Mouse (Mus musculus): ENCODE measurements at regions not wholly inside any gene's neighbourhood (a gene's known extent, or its start where the extent isn't known, plus 50 kb on each side); places are given as distances from the start of the nearest gene placed in this dataset.

DNA sequence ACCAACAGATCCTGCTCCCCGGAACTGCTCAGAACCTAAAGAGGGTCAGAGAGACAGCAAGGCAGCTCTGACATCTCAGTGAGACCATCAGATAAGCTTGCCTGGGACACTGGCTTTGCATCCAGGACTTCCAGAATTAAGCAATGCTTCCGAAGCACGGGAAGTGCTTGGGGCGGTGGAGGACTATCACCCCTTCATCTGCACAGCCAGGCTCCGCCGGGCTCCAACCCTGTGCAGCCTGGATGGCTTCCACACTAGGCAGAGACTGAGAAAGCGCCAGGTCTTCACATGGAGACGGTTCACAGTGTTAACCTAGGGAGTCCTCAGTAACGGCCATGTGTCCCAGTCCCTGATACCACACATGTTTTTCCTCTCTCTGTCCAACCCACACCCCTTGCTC is 69.3 kb downstream of the Sox9 start:
- 57% methylated on average over 9 of the region's 9 CpGs for WGBS
- TF ChIP-seq POLR2A (IDR thresholded peaks at IDR 0.05; ENCODE audit: borderline replicate concordance, insufficient read depth, low read length) (no peak), CTCF (IDR thresholded peaks at IDR 0.05; ENCODE audit: borderline replicate concordance, insufficient read depth, low read depth, low read length) (no peak)
- H3K4me1 ChIP-seq (ENCODE audit: control insufficient read depth, insufficient read depth, low read length), result no peaks in the 10 kb centered on the region
- no peak overlapping the region for H3K27ac ChIP-seq (ENCODE audit: insufficient read depth, low read length)
- no peaks in the 10 kb centered on the region for H3K27me3 ChIP-seq (ENCODE audit: control insufficient read depth, insufficient read depth, low read length)
- no peak for DNase-seq
- no peak overlapping the region for H3K4me3 ChIP-seq (replicated peaks; ENCODE audit: insufficient read depth, low read depth, low read length)

DNA sequence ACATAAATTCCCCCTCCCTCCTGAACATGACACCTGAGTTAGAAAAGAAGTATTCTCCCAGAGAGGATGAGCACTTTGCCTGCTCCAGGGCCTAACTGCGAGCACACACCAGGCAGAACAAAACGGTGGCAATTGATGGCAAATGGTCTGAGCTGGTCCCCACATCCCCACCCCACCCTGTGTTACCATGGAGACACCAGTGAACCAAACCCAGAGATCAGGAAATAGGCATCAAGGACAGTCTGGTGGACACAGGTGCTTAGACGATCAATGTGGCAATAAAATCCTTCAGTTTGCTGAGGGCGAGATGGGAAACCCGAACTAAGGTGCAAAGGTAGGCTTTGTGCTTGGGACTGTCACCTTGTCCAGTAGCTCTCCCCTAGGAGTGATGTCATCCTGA is 74.0 kb downstream of the Sox9 start:
- Histone ChIP-seq H3K27ac (ENCODE audit: insufficient read depth, low read length) (no peak overlapping the region), H3K4me1 (ENCODE audit: control insufficient read depth, insufficient read depth, low read length) (no peaks in the 10 kb centered on the region), H3K27me3 (ENCODE audit: control insufficient read depth, insufficient read depth, low read length) (no peaks in the 10 kb centered on the region), H3K4me3 (replicated peaks; ENCODE audit: insufficient read depth, low read depth, low read length) (no peak overlapping the region)
- WGBS, result 56% methylated on average over 5 of the region's 5 CpGs
- TF ChIP-seq CTCF (IDR thresholded peaks at IDR 0.05; ENCODE audit: borderline replicate concordance, insufficient read depth, low read depth, low read length), result no peak
- no peak for TF ChIP-seq POLR2A (IDR thresholded peaks at IDR 0.05; ENCODE audit: borderline replicate concordance, insufficient read depth, low read length)
- no peak for DNase-seq

DNA sequence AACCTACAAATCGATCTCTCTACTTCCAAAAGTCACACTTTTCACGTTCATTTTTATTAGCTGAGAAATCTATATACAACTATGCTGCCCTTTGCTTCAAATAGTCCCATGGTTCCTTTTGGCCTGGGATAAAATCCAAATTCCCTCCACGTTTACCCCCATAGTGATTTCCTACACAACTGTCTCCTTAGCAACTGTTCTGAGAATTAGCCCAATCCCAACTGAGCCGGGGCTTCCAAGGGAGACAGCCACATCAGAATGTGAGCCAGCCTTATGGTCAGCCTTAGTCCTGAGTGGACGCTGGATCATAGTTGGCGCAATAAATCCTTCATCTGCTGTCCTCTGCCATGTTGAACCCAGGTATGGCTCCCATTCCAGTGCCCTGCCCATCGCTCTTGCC is 77.3 kb downstream of the Sox9 start:
- Histone ChIP-seq H3K4me3 (replicated peaks; ENCODE audit: insufficient read depth, low read depth, low read length) (no peak overlapping the region), H3K4me1 (ENCODE audit: control insufficient read depth, insufficient read depth, low read length) (no peaks in the 10 kb centered on the region), H3K27ac (ENCODE audit: insufficient read depth, low read length) (no peak overlapping the region), H3K27me3 (ENCODE audit: control insufficient read depth, insufficient read depth, low read length) (no peaks in the 10 kb centered on the region)
- TF ChIP-seq POLR2A (IDR thresholded peaks at IDR 0.05; ENCODE audit: borderline replicate concordance, insufficient read depth, low read length), result no peak
- no peak for TF ChIP-seq CTCF (IDR thresholded peaks at IDR 0.05; ENCODE audit: borderline replicate concordance, insufficient read depth, low read depth, low read length)
- 40% methylated on average over 7 of the region's 7 CpGs for WGBS
- no peak for DNase-seq

DNA sequence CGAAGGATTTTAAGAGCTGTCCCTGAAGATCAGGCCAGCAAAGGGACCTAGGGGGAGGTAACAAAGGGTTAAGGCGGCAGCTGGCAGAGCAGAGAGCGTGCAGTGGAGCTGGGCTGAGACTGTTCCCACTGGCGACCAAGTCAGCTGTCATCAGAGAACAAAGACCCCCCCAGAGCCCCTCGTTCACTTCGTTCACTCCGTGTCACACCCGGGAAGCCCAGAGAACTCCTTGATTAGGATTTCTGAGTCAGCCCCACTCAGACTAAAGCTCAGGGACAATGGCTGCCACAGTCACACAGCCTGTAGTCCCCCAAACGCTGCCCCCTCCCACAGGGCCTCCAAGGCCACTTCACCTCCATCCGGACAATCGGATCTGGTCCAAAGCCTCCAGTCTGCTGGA is 78.8 kb downstream of the Sox9 start:
- H3K4me3 ChIP-seq (replicated peaks; ENCODE audit: insufficient read depth, low read depth, low read length), result no peak overlapping the region
- H3K27ac ChIP-seq (ENCODE audit: insufficient read depth, low read length), result no peak overlapping the region
- 9% methylated on average over 11 of the region's 11 CpGs for WGBS
- no peaks in the 10 kb centered on the region for H3K27me3 ChIP-seq (ENCODE audit: control insufficient read depth, insufficient read depth, low read length)
- DNase-seq, result no peak
- H3K4me1 ChIP-seq (ENCODE audit: control insufficient read depth, insufficient read depth, low read length), result no peaks in the 10 kb centered on the region
- TF ChIP-seq CTCF (IDR thresholded peaks at IDR 0.05; ENCODE audit: borderline replicate concordance, insufficient read depth, low read depth, low read length) (no peak), POLR2A (IDR thresholded peaks at IDR 0.05; ENCODE audit: borderline replicate concordance, insufficient read depth, low read length) (no peak)

DNA sequence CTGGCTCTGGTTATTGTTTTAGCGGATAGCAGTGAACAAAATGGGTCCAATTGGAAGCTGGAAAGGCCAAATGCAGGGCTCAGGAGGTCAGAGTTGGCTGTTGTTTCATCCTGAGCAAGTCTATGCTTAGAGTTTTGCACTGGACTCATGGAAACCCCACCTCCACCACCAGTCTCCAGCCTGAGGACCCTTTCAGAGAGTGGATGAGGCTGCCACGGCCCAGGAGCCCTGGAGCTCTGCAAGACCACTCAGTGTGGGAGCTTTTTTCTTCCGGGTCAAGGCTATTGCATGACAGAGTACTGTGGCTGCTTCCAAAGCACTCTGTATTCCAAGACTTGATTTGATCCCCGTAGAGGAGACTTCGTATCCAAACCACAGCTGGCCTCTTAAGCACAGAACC is 79.2 kb downstream of the Sox9 start:
- 37% methylated on average over 5 of the region's 5 CpGs for WGBS
- Histone ChIP-seq H3K27ac (ENCODE audit: insufficient read depth, low read length) (no peak overlapping the region), H3K27me3 (ENCODE audit: control insufficient read depth, insufficient read depth, low read length) (no peaks in the 10 kb centered on the region), H3K4me3 (replicated peaks; ENCODE audit: insufficient read depth, low read depth, low read length) (no peak overlapping the region), H3K4me1 (ENCODE audit: control insufficient read depth, insufficient read depth, low read length) (no peaks in the 10 kb centered on the region)
- DNase-seq, result no peak
- no peak for TF ChIP-seq CTCF (IDR thresholded peaks at IDR 0.05; ENCODE audit: borderline replicate concordance, insufficient read depth, low read depth, low read length)
- no peak for TF ChIP-seq POLR2A (IDR thresholded peaks at IDR 0.05; ENCODE audit: borderline replicate concordance, insufficient read depth, low read length)

DNA sequence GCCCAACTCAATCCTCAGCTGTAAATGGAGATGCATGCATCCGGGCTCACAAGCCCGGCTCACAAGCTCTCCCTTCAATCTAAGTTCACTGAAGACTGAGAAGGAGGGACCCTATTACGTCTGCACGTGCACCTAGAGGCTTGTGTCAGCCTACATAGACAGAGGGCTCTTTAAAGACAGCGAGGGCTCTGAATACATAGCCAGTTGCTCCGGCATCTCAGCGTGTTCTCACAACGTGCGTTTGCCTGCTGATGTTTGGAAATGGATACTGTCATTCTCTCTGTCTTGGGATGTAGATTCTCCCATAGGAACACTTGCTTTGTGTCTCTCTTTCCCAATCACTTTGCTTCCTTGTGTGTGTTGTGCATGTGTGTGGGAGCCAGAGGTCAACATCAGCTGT is 83.8 kb downstream of the Sox9 start:
- H3K27ac ChIP-seq (ENCODE audit: insufficient read depth, low read length), result no peak overlapping the region

DNA sequence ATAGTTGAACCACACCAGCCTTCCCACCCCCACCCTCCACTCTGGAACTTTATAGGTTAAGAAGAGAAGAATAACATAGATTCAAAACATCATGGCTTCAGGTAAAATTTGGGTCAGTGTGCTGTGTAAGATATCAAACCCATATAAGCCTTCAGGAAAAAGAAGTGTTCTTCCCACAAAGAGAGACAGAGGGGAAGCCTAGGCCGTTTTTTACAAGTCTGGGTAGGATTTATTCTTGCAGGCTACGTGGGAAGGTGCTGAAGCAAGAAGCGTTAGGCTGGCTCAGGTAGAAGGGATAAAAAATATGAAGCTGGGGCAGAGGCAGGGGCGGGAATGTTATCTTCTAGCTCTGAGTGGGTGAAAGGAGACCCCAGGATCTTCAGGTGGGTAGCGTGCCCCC is 87.5 kb downstream of the Sox9 start:
- Histone ChIP-seq H3K4me1 (ENCODE audit: control insufficient read depth, insufficient read depth, low read length) (no peaks in the 10 kb centered on the region), H3K4me3 (replicated peaks; ENCODE audit: insufficient read depth, low read depth, low read length) (no peak overlapping the region), H3K27me3 (ENCODE audit: control insufficient read depth, insufficient read depth, low read length) (no peaks in the 10 kb centered on the region), H3K27ac (ENCODE audit: insufficient read depth, low read length) (no peak overlapping the region)
- WGBS, result 49% methylated on average over 5 of the region's 5 CpGs
- no peak for DNase-seq
- TF ChIP-seq CTCF (IDR thresholded peaks at IDR 0.05; ENCODE audit: borderline replicate concordance, insufficient read depth, low read depth, low read length) (no peak), POLR2A (IDR thresholded peaks at IDR 0.05; ENCODE audit: borderline replicate concordance, insufficient read depth, low read length) (no peak)

More for the DNA sequence above, 83.8 kb downstream of the Sox9 start:
- TF ChIP-seq CTCF (IDR thresholded peaks at IDR 0.05; ENCODE audit: borderline replicate concordance, insufficient read depth, low read depth, low read length) (no peak), POLR2A (IDR thresholded peaks at IDR 0.05; ENCODE audit: borderline replicate concordance, insufficient read depth, low read length) (no peak)
- 85% methylated on average over 9 of the region's 9 CpGs for WGBS
- no peaks in the 10 kb centered on the region for H3K4me1 ChIP-seq (ENCODE audit: control insufficient read depth, insufficient read depth, low read length)
- no peak for DNase-seq
- H3K4me3 ChIP-seq (replicated peaks; ENCODE audit: insufficient read depth, low read depth, low read length), result no peak overlapping the region
- H3K27me3 ChIP-seq (ENCODE audit: control insufficient read depth, insufficient read depth, low read length), result no peaks in the 10 kb centered on the region

DNA sequence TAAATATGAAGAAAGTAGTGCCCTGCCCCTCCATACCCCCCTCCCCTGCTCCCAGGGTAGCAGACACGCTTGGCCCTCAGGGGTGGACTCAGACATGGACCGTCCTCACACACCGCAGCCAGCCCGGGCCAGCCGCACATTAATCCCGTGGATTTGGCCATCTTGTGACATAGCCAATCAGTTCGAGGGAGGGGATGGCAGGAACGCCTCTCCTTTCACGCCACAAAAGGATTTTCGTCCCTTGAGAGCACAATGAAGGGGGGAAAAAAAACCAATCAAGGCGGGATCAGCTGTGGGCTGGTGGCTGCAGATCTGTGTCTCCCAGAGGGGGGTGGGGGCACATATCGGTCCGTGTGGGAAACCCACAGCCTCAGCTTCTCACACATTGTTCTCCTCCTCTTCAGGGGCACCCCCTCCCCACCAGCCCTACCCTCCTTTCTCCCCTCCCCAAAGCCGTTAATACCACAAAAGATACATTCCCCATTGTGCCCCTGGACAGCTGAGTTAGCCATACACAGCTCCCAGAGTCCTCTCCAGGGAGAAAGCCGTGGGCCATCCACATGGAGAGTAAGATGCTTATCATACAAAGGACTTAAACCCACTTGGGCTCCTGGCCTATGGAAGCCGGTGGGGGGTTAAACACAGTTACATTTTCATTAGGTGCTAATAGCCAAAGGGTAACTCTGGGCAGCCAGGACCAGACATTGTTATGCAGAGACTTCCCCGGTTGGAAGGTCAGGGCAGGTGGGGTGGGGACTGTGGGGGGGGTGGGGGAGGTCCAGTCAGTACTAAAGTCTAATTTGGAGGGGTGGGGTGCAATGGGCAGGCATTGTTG is 88.4 kb downstream of the Sox9 start:
- DNase-seq, result no peak
- Histone ChIP-seq H3K4me1 (ENCODE audit: control insufficient read depth, insufficient read depth, low read length) (no peaks in the 10 kb centered on the region), H3K27ac (ENCODE audit: insufficient read depth, low read length) (no peak overlapping the region), H3K4me3 (replicated peaks; ENCODE audit: insufficient read depth, low read depth, low read length) (no peak overlapping the region), H3K27me3 (ENCODE audit: control insufficient read depth, insufficient read depth, low read length) (no peaks in the 10 kb centered on the region)
- 6% methylated on average over 17 of the region's 17 CpGs for WGBS
- TF ChIP-seq POLR2A (IDR thresholded peaks at IDR 0.05; ENCODE audit: borderline replicate concordance, insufficient read depth, low read length) (no peak), CTCF (IDR thresholded peaks at IDR 0.05; ENCODE audit: borderline replicate concordance, insufficient read depth, low read depth, low read length) (no peak)

All from cerebellum, adult 2 months (tissue).